Mouse (Mus musculus) liver, embryonic 13.5 days (tissue): ENCODE data around the gene Ppp2r2d. TPM values are rescaled to one million over a fixed set of nuclear protein-coding genes. Genes with fewer than 3 reads are reported as not detected.

Experiments used
- ATAC-seq: fragments of 200-750 bp; cut with Nextera tagmentation; 2 replicates; pipeline ENCODE4 v1.8.0; 2017; ENCODE audit warnings: low read depth, mild to moderate bottlenecking, moderate number of reproducible peaks, moderate library complexity
- DNase-seq: peaks from one replicate; pipeline ENCODE4 v3.0.0; 2022
- H3K27ac ChIP-seq: fragments of 300-500 bp; sonication (generic); 2 replicates; pipeline ENCODE4 v1.5.1; 2015; ENCODE audit warnings: moderate library complexity, mild to moderate bottlenecking, inconsistent platforms
- H3K27me3 ChIP-seq: fragments of 300-500 bp; sonication (generic); 2 replicates; pipeline ENCODE4 v1.6.1; 2015; ENCODE audit warnings: mild to moderate bottlenecking, inconsistent platforms
- H3K36me3 ChIP-seq: fragments of 300-500 bp; sonication (generic); 2 replicates; pipeline ENCODE4 v1.6.1; 2015; ENCODE audit warnings: mild to moderate bottlenecking, inconsistent platforms
- H3K4me1 ChIP-seq: fragments of 300-500 bp; sonication (generic); replicated peaks from 2 replicates; pipeline ENCODE4 v1.6.1; 2015; ENCODE audit warnings: inconsistent platforms
- H3K4me2 ChIP-seq: fragments of 300-500 bp; sonication (generic); 2 replicates; pipeline ENCODE4 v1.6.1; 2015; ENCODE audit warnings: inconsistent platforms, mild to moderate bottlenecking, moderate library complexity
- H3K4me3 ChIP-seq: fragments of 300-500 bp; sonication (generic); replicated peaks from 2 replicates; pipeline ENCODE4 v1.5.1; 2015; ENCODE audit warnings: mild to moderate bottlenecking, inconsistent platforms
- H3K9ac ChIP-seq: fragments of 300-500 bp; sonication (generic); 2 replicates; pipeline ENCODE4 v1.6.1; 2015; ENCODE audit warnings: mild to moderate bottlenecking, inconsistent platforms
- H3K9me3 ChIP-seq: fragments of 300-500 bp; sonication (generic); replicated peaks from 2 replicates; pipeline ENCODE4 v1.6.1; 2016; ENCODE audit warnings: inconsistent platforms
- WGBS: fragments of 180-500 bp; shearing (Covaris S2); methylation state at CpG from one replicate; pipeline ENCODE4 v1.1.7; 2015; ENCODE audit not compliant: insufficient replicate concordance; 5-methylcytosine and 5-hydroxymethylcytosine counted together
- polyA plus RNA-seq: library from polyadenylated mRNA; unstranded; fragments of >200 nt; fragmentation: Nextera tagmentation; extraction: Ambion mirVana; gene quantifications from 2 replicates; pipeline ENCODE4 v1.2.1, GENCODE M21; 2015

Gene Ppp2r2d
- polyA plus RNA-seq, 1 experiment from 2014 or later, result 18.3 TPM

GRCm38 (mm10) chr7:138906441-138906840, 60.6 kb downstream of the Ppp2r2d start:
- 29% methylated on average over 1 of the region's 1 CpGs for WGBS
- Histone ChIP-seq H3K27ac (peak overlapping the region; percentile 58), H3K9me3 (no peaks in the 10 kb centered on the region), H3K36me3 (no peaks in the 10 kb centered on the region), H3K9ac (0 out of 2 replicates have a peak overlapping the region, but pooled peaks have one; percentile 2), H3K4me1 (peaks cover 71% of the 10 kb centered on the region), H3K27me3 (no peaks in the 10 kb centered on the region), H3K4me3 (peak overlapping the region; percentile 32), H3K4me2 (peak overlapping the region; percentile 55)
- ATAC-seq (no peak), DNase-seq (no peak)

- peak overlapping the region; percentile 55 for H3K4me2 ChIP-seq
- DNase-seq (peak; percentile 63), ATAC-seq (peak; percentile 21)
- peak overlapping the region; percentile 32 for H3K4me3 ChIP-seq
- H3K4me1 ChIP-seq, result peaks cover 69% of the 10 kb centered on the region
- H3K9ac ChIP-seq, result 0 out of 2 replicates have a peak overlapping the region, but pooled peaks have one; percentile 2
- H3K27ac ChIP-seq, result peak overlapping the region; percentile 58; the same call in 1 of the 2 replicates
- no peaks in the 10 kb centered on the region for H3K36me3 ChIP-seq
- no peaks in the 10 kb centered on the region for H3K9me3 ChIP-seq
- no peaks in the 10 kb centered on the region for H3K27me3 ChIP-seq
- WGBS, result 7% methylated on average over 7 of the region's 7 CpGs
These were observed 61.2 kb downstream of the Ppp2r2d start for GRCm38 (mm10) chr7:138907043-138907442.

GRCm38 (mm10) chr7:138907976-138908375, 62.1 kb downstream of the Ppp2r2d start:
- no peaks in the 10 kb centered on the region for H3K27me3 ChIP-seq
- no peaks in the 10 kb centered on the region for H3K9me3 ChIP-seq
- H3K36me3 ChIP-seq, result no peaks in the 10 kb centered on the region
- H3K4me2 ChIP-seq, result peak overlapping the region; percentile 92
- peak overlapping the region; percentile 63 for H3K27ac ChIP-seq
- peak overlapping the region; percentile 86 for H3K9ac ChIP-seq
- peaks cover 61% of the 10 kb centered on the region for H3K4me1 ChIP-seq
- ATAC-seq (no peak), DNase-seq (no peak)
- peak overlapping the region; percentile 77 for H3K4me3 ChIP-seq
- 73% methylated on average over 5 of the region's 5 CpGs for WGBS

GRCm38 (mm10) chr7:138908768-138909276, 62.9 kb downstream of the Ppp2r2d start:
- DNase-seq, result no peak
- Histone ChIP-seq H3K9me3 (no peaks in the 10 kb centered on the region), H3K4me1 (peaks cover 59% of the 10 kb centered on the region), H3K4me3 (peak overlapping the region; percentile 77), H3K27me3 (no peaks in the 10 kb centered on the region), H3K9ac (peak overlapping the region; percentile 86), H3K27ac (peak overlapping the region; percentile 76), H3K4me2 (peak overlapping the region; percentile 92), H3K36me3 (no peaks in the 10 kb centered on the region)
- WGBS, result 6% methylated on average over 10 of the region's 10 CpGs
- ATAC-seq, result no peak

GRCm38 (mm10) chr7:138909277-138910192, 63.7 kb downstream of the Ppp2r2d start, which contains the start of gene Bnip3:
Gene Bnip3 (minus strand): TSS chr7:138909519.
- H3K27ac ChIP-seq, result peak within 1 kb of the TSS; percentile 76
- no peaks in the 10 kb centered on the region for H3K36me3 ChIP-seq
- H3K27me3 ChIP-seq, result no peaks in the 10 kb centered on the region
- under 1% methylated on average over 66 of the region's 66 CpGs for WGBS
- H3K4me1 ChIP-seq, result peaks cover 58% of the 10 kb centered on the region
- peak within 1 kb of the TSS; percentile 92 for H3K4me2 ChIP-seq
- peak; percentile 91 for ATAC-seq
- H3K9ac ChIP-seq, result peak within 1 kb of the TSS; percentile 86
- H3K4me3 ChIP-seq, result peak within 1 kb of the TSS; percentile 77
- no peaks in the 10 kb centered on the region for H3K9me3 ChIP-seq
- peak; percentile 89 for DNase-seq

GRCm38 (mm10) chr7:138910193-138910562, 64.3 kb downstream of the Ppp2r2d start:
- peaks cover 52% of the 10 kb centered on the region for H3K4me1 ChIP-seq
- H3K27ac ChIP-seq, result peak overlapping the region; percentile 72
- H3K9me3 ChIP-seq, result no peaks in the 10 kb centered on the region
- peak overlapping the region; percentile 77 for H3K4me3 ChIP-seq
- peak overlapping the region; percentile 92 for H3K4me2 ChIP-seq
- H3K36me3 ChIP-seq, result no peaks in the 10 kb centered on the region
- 23% methylated on average over 7 of the region's 7 CpGs for WGBS
- peak overlapping the region; percentile 86 for H3K9ac ChIP-seq
- DNase-seq (no peak), ATAC-seq (no peak)
- no peaks in the 10 kb centered on the region for H3K27me3 ChIP-seq

GRCm38 (mm10) chr7:138913616-138914015, 67.7 kb downstream of the Ppp2r2d start:
- Histone ChIP-seq H3K9ac (no peak overlapping the region), H3K4me2 (no peak overlapping the region), H3K4me3 (no peak overlapping the region), H3K9me3 (no peaks in the 10 kb centered on the region), H3K4me1 (peaks cover 21% of the 10 kb centered on the region), H3K36me3 (no peaks in the 10 kb centered on the region), H3K27me3 (no peaks in the 10 kb centered on the region), H3K27ac (no peak overlapping the region)
- DNase-seq, result no peak
- WGBS, result 50% methylated on average over 3 of the region's 3 CpGs
- ATAC-seq, result no peak

- ATAC-seq, result peak; percentile 75
- Histone ChIP-seq H3K36me3 (no peaks in the 10 kb centered on the region), H3K27ac (peak overlapping the region; percentile 63), H3K4me2 (peak overlapping the region; percentile 60), H3K9me3 (no peaks in the 10 kb centered on the region), H3K27me3 (no peaks in the 10 kb centered on the region), H3K4me3 (peak overlapping the region; percentile 36), H3K9ac (peak overlapping the region; percentile 46), H3K4me1 (peaks cover 17% of the 10 kb centered on the region)
- DNase-seq, result peak; percentile 55
- 2% methylated on average over 26 of the region's 26 CpGs for WGBS
These were observed 73.5 kb downstream of the Ppp2r2d start for GRCm38 (mm10) chr7:138919156-138919944.

- H3K4me2 ChIP-seq, result no peak overlapping the region
- no peak overlapping the region for H3K4me3 ChIP-seq
- ATAC-seq, result no peak
- H3K27ac ChIP-seq, result no peak overlapping the region
- H3K9ac ChIP-seq, result no peak overlapping the region
- H3K9me3 ChIP-seq, result no peaks in the 10 kb centered on the region
- no peaks in the 10 kb centered on the region for H3K36me3 ChIP-seq
- H3K27me3 ChIP-seq, result no peaks in the 10 kb centered on the region
- peaks cover 17% of the 10 kb centered on the region for H3K4me1 ChIP-seq
- no peak for DNase-seq
- WGBS, result 79% methylated on average over 8 of the region's 8 CpGs
These were observed 75.7 kb downstream of the Ppp2r2d start for GRCm38 (mm10) chr7:138921611-138922010.

GRCm38 (mm10) chr7:138923756-138924425, 78.0 kb downstream of the Ppp2r2d start:
- WGBS, result 9% methylated on average over 3 of the region's 3 CpGs
- Histone ChIP-seq H3K27me3 (no peaks in the 10 kb centered on the region), H3K4me2 (no peak overlapping the region), H3K9ac (no peak overlapping the region), H3K4me1 (peaks cover 15% of the 10 kb centered on the region), H3K27ac (no peak overlapping the region), H3K36me3 (no peaks in the 10 kb centered on the region), H3K9me3 (no peaks in the 10 kb centered on the region), H3K4me3 (no peak overlapping the region)
- no peak for DNase-seq
- no peak for ATAC-seq
